Mouse (Mus musculus): ENCODE measurements around the gene Olfr152. TPM values are rescaled to one million over a fixed set of nuclear protein-coding genes. Genes with fewer than 3 reads are reported as not detected.

The Olfr152 gene
- not detected for total RNA-seq (2021)
- long read RNA-seq, experiment 1 = 0 reads
- long read RNA-seq, experiment 2 = 0 reads

- DNase-seq (ENCODE audit: low spot score in 2 of 2) = no peak
These were observed at the start of gene Olfr152 for GRCm38 (mm10) chr2:87779183-87779582. Gene Olfr152 (plus strand): TSS chr2:87779483.

- DNase-seq (ENCODE audit: low spot score in 2 of 2) = no peak
These were observed 39.4 kb upstream of the Olfr152 start, which contains the start of gene Olfr1138 for GRCm38 (mm10) chr2:87739878-87740277. Gene Olfr1138 (minus strand): TSS chr2:87739978.

- DNase-seq (ENCODE audit: low spot score in 2 of 2) = no peak
These were observed 35.8 kb upstream of the Olfr152 start, which contains the start of gene Olfr1140 for GRCm38 (mm10) chr2:87743452-87743851. Gene Olfr1140 (plus strand): TSS chr2:87743752.

- DNase-seq (ENCODE audit: low spot score in 2 of 2) = no peak
These were observed 25.4 kb upstream of the Olfr152 start, which contains the start of gene Olfr1141 for GRCm38 (mm10) chr2:87753891-87754290. Gene Olfr1141 (minus strand): TSS chr2:87753991.

GRCm38 (mm10) chr2:87776143-87776542, 3.1 kb upstream of the Olfr152 start:
- DNase-seq (ENCODE audit: low spot score in 2 of 2) = no peak

GRCm38 (mm10) chr2:87800292-87800691, 21.0 kb downstream of the Olfr152 start, which contains the start of gene Olfr1143:
Gene Olfr1143 (plus strand): TSS chr2:87800592.
- no peak for DNase-seq (ENCODE audit: low spot score in 2 of 2)

- no peak for DNase-seq (ENCODE audit: low spot score in 2 of 2)
These were observed 30.2 kb downstream of the Olfr152 start, which contains the start of gene Olfr1145 for GRCm38 (mm10) chr2:87809522-87809921. Gene Olfr1145 (plus strand): TSS chr2:87809822.

- no peak for DNase-seq (ENCODE audit: low spot score in 2 of 2)
These were observed 51.0 kb downstream of the Olfr152 start, which contains the start of gene Olfr1148 for GRCm38 (mm10) chr2:87830233-87830632. Gene Olfr1148 (plus strand): TSS chr2:87830533.

Other genes with a start within 250 kb of the Olfr152 start
- not detected for gene Olfr153, start 247.7 kb upstream of the Olfr152 start, total RNA-seq (2021)
- not detected for gene Olfr1128, start 233.9 kb upstream of the Olfr152 start, total RNA-seq (2021)
- not detected for gene Olfr1129, start 205.6 kb upstream of the Olfr152 start, total RNA-seq (2021)
- gene Olfr1130, start 173.3 kb upstream of the Olfr152 start, total RNA-seq (2021) = not detected
- gene Olfr1131, start 152.4 kb upstream of the Olfr152 start, total RNA-seq (2021) = not detected
- not detected for gene Olfr1132, start 141.9 kb upstream of the Olfr152 start, total RNA-seq (2021)
- gene Olfr1133, start 132.1 kb upstream of the Olfr152 start, total RNA-seq (2021) = not detected
- gene Olfr1134, start 121.0 kb upstream of the Olfr152 start, total RNA-seq (2021) = not detected
- gene Olfr1135, start 105.8 kb upstream of the Olfr152 start, total RNA-seq (2021) = not detected
- not detected for gene Olfr1136, start 85.5 kb upstream of the Olfr152 start, total RNA-seq (2021)
- not detected for gene Olfr1137, start 66.3 kb upstream of the Olfr152 start, total RNA-seq (2021)
- not detected for gene Olfr1138, start 39.5 kb upstream of the Olfr152 start, total RNA-seq (2021)
- gene Olfr1140, start 35.7 kb upstream of the Olfr152 start, total RNA-seq (2021) = not detected
- not detected for gene Olfr1141, start 25.5 kb upstream of the Olfr152 start, total RNA-seq (2021)
- not detected for gene Olfr1143, start 21.1 kb downstream of the Olfr152 start, total RNA-seq (2021)
- gene Olfr1145, start 30.3 kb downstream of the Olfr152 start, total RNA-seq (2021) = not detected
- gene Olfr1148, start 51.0 kb downstream of the Olfr152 start, total RNA-seq (2021) = not detected
- not detected for gene Olfr1150-ps1, start 64.5 kb downstream of the Olfr152 start, total RNA-seq (2021)
- gene Olfr1151, start 76.4 kb downstream of the Olfr152 start, total RNA-seq (2021) = not detected
- gene Olfr1152, start 87.0 kb downstream of the Olfr152 start, total RNA-seq (2021) = not detected
- not detected for gene Olfr1153, start 115.5 kb downstream of the Olfr152 start, total RNA-seq (2021)
- not detected for gene Olfr1154, start 125.7 kb downstream of the Olfr152 start, total RNA-seq (2021)
- not detected for gene Olfr1155, start 165.7 kb downstream of the Olfr152 start, total RNA-seq (2021)
- not detected for gene Olfr1156, start 173.6 kb downstream of the Olfr152 start, total RNA-seq (2021)
- gene Olfr1157, start 188.8 kb downstream of the Olfr152 start, total RNA-seq (2021) = not detected
- not detected for gene Olfr74, start 195.2 kb downstream of the Olfr152 start, total RNA-seq (2021)
- gene Olfr1158, start 210.6 kb downstream of the Olfr152 start, total RNA-seq (2021) = not detected
- gene Olfr1160, start 228.8 kb downstream of the Olfr152 start, total RNA-seq (2021) = not detected
- gene Olfr1161, start 243.3 kb downstream of the Olfr152 start, total RNA-seq (2021) = not detected